Mouse (Mus musculus) bone marrow macrophage, adult 2 months (primary cell): Measurements from ENCODE around the gene Aym1.

Experiments used
- CTCF ChIP-seq: IDR thresholded peaks from 2 replicates; pipeline ENCODE4 v1.5.1; 2012; ENCODE audit warnings: low read depth, mild to moderate bottlenecking, low read length, moderate library complexity
- POLR2A ChIP-seq: IDR thresholded peaks from 2 replicates; pipeline ENCODE4 v1.6.1; 2012; ENCODE audit warnings: mild to moderate bottlenecking, low read depth, low read length, borderline replicate concordance

DNA sequence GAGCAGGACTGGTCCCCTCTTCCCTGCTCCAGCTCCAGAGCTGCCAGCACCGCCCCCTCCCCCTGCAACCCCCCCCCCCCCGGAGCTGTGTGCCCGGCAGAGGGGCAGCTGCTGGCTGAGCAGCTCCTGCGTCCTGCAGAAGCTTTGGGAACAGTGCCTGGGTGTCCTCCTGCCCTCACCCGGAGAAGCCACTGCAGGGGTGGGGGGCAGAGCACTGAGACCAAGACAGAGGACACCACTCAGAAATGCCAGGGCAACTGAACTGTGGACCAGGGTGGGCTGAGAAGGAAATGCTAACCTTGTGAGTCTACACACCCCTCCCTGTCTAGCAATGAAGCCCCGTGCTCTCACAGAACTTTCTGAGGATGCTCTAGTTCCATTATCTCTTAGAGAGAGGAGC lies at the start of gene Aym1:
- TF ChIP-seq POLR2A = no peak
- no peak for TF ChIP-seq CTCF
